Mouse (Mus musculus): ENCODE results near the gene Mrpl51.

DNA sequence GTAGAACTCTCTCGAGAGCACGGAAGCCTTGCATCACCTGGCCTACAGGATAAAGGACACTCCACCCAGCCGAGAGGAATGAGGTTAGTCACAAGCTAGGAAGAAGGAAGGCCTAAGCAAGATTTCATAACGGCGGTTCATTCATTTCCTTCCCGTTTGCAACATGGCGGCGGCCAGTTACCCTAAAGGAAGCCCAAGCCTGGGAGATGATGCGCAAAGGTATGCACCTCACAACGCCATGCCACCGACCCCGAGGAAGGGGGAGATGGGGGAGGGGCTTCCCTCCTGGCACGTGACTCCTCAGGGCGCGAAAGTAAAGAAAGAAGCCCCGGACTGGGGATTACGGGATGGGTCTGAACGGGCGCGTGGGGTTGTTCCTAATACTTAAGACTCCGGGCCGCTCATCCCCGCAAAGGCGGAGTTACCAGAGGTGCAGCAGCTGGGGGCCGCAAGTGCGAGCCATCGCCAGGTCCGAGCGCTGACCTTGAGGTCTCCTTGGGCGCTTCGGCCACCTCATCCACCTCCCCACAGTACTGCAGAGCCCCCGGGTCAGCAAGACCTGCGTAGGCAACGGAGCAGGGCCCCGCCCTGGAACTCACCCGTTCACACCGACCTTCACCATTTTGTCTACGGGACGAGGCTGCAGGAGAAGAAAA, 26.8 kb upstream of the Mrpl51 start:
- TF ChIP-seq CHD2 (IDR thresholded peaks at IDR 0.05; ENCODE audit: low read depth, low read length) (no peak), ZC3H11A (IDR thresholded peaks at IDR 0.05; ENCODE audit: borderline replicate concordance, low read depth, low read length) (no peak)

Measured in ES-E14 (cell line).